Mouse (Mus musculus) lung, embryonic 16.5 days (tissue): Measurements from ENCODE around the gene Mcm10. TPM values are rescaled to one million over a fixed set of nuclear protein-coding genes. Genes with fewer than 3 reads are reported as not detected.

Experiments
- ATAC-seq: fragments of 200-750 bp; cut with Nextera tagmentation; 2 replicates; pipeline ENCODE4 v1.8.0; 2017; ENCODE audit warnings: low read depth, mild to moderate bottlenecking, moderate library complexity
- H3K27ac ChIP-seq: fragments of 300-500 bp; sonication (generic); 2 replicates; pipeline ENCODE4 v1.5.1; 2014; ENCODE audit warnings: mild to moderate bottlenecking, control low read depth, low read length
- H3K27me3 ChIP-seq: fragments of 300-500 bp; sonication (generic); 2 replicates; pipeline ENCODE4 v1.6.1; 2014; ENCODE audit warnings: low read depth, low read length, mixed read lengths; ENCODE audit not compliant: control insufficient read depth, insufficient read depth
- H3K36me3 ChIP-seq: fragments of 300-500 bp; sonication (generic); 2 replicates; pipeline ENCODE4 v1.6.1; 2014; ENCODE audit warnings: low read length; ENCODE audit not compliant: control insufficient read depth, insufficient read depth
- H3K4me1 ChIP-seq: fragments of 300-500 bp; sonication (generic); replicated peaks from 2 replicates; pipeline ENCODE4 v1.6.1; 2014; ENCODE audit warnings: low read length, mixed read lengths; ENCODE audit not compliant: control insufficient read depth, insufficient read depth
- H3K4me2 ChIP-seq: fragments of 300-500 bp; sonication (generic); 2 replicates; pipeline ENCODE4 v1.6.1; 2014; ENCODE audit warnings: low read depth, low read length, control low read depth
- H3K4me3 ChIP-seq: fragments of 300-500 bp; sonication (generic); 2 replicates; pipeline ENCODE4 v1.5.1; 2014; ENCODE audit warnings: mild to moderate bottlenecking, low read length, control low read depth
- H3K9ac ChIP-seq: fragments of 300-500 bp; sonication (generic); 2 replicates; pipeline ENCODE4 v1.6.1; 2014; ENCODE audit warnings: low read length, control low read depth
- H3K9me3 ChIP-seq: fragments of 300-500 bp; sonication (generic); 2 replicates; pipeline ENCODE4 v1.6.1; 2016; ENCODE audit warnings: low read length; ENCODE audit not compliant: control insufficient read depth
- WGBS: fragments of 180-500 bp; shearing (Covaris S2); extraction: QIAGEN DNeasy Blood & Tissue Kit; methylation state at CpG from one replicate; pipeline ENCODE4 v1.1.7; 2014; 5-methylcytosine and 5-hydroxymethylcytosine counted together
- polyA plus RNA-seq: library from polyadenylated mRNA; unstranded; fragments of >200 nt; fragmentation: Nextera tagmentation; extraction: Ambion mirVana; gene quantifications from 2 replicates; pipeline ENCODE4 v1.2.1, GENCODE M21; 2015

The Mcm10 gene
- polyA plus RNA-seq, 1 experiment from 2014 or later: 36.4 TPM

DNA sequence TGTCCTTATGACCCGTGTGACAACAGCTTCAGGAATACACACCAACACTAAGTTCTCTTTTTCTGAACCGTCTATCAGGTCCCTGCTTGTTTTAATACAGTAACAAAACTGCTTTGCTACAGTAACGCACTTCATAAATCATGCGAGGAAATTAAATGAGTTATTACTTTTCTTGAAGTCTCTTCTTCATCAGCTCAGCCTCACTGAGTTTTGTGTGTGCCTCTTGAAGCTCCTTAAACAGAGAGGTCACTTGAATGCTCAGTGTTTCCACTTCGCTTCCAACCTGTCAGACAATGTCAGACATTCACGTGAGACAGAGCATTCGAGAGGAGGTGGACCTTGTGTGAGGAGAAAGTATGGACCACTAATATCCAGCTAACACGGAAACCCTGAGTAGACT, 22.2 kb upstream of the Mcm10 start:
- Histone ChIP-seq H3K36me3 (no peaks in the 10 kb centered on the region), H3K27ac (no peak overlapping the region), H3K4me2 (no peak overlapping the region), H3K4me3 (no peak overlapping the region), H3K9ac (no peak overlapping the region), H3K27me3 (no peaks in the 10 kb centered on the region), H3K4me1 (peaks cover 7% of the 10 kb centered on the region; the same call in 1 of the 2 replicates), H3K9me3 (no peaks in the 10 kb centered on the region)
- 64% methylated on average over 8 of the region's 8 CpGs for WGBS
- ATAC-seq: no peak

DNA sequence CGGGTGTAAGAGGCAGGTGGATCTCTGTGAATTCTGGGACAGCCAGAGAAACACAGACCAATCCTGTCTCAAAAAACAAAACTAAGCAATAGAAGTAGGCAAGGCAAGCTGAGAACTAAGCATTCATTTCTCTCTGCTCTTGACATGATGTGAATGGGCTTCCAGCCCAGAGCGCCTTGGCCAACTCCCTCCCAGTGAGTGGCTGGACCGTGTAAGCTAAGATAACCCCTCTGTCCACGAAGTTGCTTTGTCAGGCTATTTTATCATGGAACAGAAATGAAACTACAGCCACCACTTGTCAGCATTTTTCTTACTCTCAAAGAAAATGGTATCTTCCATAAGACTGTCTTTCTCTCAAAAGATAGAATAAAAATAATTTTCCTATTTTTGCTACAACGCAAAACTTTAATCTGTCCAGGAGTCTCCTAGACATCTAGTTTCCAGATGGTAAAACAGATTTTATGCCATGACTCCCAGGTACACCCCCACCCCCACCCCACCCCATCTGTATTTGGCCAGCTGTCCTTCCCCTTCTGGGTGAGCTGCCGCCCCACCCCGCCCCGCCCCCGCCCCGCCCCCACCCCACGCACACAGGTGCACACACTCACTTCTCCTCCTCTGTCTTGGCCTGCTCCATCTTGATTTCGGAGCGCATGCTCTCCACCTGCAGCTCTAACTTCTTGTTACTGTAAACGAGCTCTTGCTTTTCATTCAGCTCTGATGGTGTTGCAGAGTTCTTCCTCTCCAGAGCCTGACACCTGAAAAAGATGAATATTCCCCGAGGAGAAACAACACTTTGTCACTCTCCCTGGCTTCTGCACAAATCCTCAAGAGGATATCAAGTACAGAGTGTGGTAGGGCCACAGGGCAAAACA, 21.2 kb upstream of the Mcm10 start:
- Histone ChIP-seq H3K9ac (no peak overlapping the region), H3K4me3 (no peak overlapping the region), H3K27ac (no peak overlapping the region), H3K4me1 (peaks cover 5% of the 10 kb centered on the region; the same call in 1 of the 2 replicates), H3K9me3 (no peaks in the 10 kb centered on the region), H3K4me2 (no peak overlapping the region), H3K36me3 (no peaks in the 10 kb centered on the region), H3K27me3 (no peaks in the 10 kb centered on the region)
- peak; percentile 40; the same call in 1 of the 2 replicates for ATAC-seq
- 39% methylated on average over 15 of the region's 15 CpGs for WGBS

DNA sequence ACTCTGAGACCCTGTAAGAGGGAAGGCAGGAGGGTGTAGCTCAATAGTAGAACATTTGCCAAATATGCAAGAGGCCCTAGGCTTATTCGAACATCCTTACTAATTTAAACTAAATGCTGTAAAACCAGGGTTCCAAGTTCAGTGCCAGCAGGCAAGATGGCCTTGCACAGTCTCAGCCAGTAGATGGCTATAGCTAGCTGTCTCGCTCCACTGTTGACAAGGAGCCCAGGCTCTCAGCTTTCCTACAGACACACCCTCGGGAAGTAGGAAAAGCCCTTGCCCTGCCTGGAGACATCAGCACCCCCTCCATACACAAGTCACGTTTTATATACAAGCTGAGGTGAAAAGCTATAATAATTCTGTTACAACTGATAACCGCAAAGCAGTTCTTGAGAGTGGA, 20.1 kb upstream of the Mcm10 start:
- 60% methylated on average over 5 of the region's 5 CpGs for WGBS
- H3K27me3 ChIP-seq: no peaks in the 10 kb centered on the region
- peaks cover 2% of the 10 kb centered on the region; the same call in 1 of the 2 replicates for H3K4me1 ChIP-seq
- H3K4me2 ChIP-seq: no peak overlapping the region
- no peak overlapping the region for H3K27ac ChIP-seq
- no peak for ATAC-seq
- no peak overlapping the region for H3K4me3 ChIP-seq
- no peak overlapping the region for H3K9ac ChIP-seq
- no peaks in the 10 kb centered on the region for H3K9me3 ChIP-seq
- H3K36me3 ChIP-seq: no peaks in the 10 kb centered on the region

DNA sequence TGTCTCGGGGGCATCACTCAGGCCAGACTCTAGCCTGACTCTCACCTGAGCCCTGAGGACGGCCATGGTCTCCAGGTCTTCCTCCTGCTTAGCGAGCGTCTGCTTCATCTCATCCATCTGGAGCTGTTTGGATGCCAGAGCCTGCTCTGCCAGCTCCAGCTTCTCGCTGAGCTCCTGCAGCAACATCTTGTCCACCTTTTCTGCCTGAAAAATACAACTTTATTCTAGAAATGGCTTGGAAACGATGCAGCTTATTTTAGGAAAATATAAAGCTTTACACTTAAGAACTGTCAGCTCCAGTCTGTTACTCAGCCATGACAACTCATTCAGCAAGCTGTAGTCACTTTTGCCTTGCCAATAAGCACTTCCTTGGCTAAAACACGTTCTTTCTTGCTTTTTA, 18.6 kb upstream of the Mcm10 start:
- no peaks in the 10 kb centered on the region for H3K27me3 ChIP-seq
- H3K4me3 ChIP-seq: no peak overlapping the region
- ATAC-seq: no peak
- no peak overlapping the region for H3K4me2 ChIP-seq
- WGBS: 76% methylated on average over 7 of the region's 7 CpGs
- no peak overlapping the region for H3K9ac ChIP-seq
- no peaks in the 10 kb centered on the region for H3K4me1 ChIP-seq
- H3K36me3 ChIP-seq: no peaks in the 10 kb centered on the region
- H3K9me3 ChIP-seq: no peaks in the 10 kb centered on the region
- H3K27ac ChIP-seq: no peak overlapping the region

DNA sequence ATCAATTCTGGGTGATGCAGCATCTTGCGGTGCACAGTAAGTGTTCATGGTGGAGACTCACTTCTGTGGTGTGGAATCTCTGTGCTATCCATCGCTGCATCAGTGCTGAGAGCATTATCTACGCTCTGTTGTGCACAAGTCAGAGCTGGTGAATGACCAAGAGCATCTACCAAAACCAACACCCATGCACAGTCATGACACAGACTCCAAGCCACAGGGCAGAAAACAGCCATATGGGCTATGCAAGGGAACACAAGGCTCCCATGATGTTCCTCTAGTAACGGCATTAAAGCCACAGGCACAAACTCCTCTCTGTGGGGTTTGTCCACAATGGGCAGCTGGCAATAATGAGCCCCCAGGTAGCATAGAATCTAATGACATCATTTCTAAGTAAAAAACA, 17.2 kb upstream of the Mcm10 start:
- no peaks in the 10 kb centered on the region for H3K27me3 ChIP-seq
- H3K4me1 ChIP-seq: no peaks in the 10 kb centered on the region
- no peak overlapping the region for H3K4me3 ChIP-seq
- no peaks in the 10 kb centered on the region for H3K9me3 ChIP-seq
- no peaks in the 10 kb centered on the region for H3K36me3 ChIP-seq
- WGBS: 89% methylated on average over 4 of the region's 4 CpGs
- no peak overlapping the region for H3K4me2 ChIP-seq
- no peak overlapping the region for H3K9ac ChIP-seq
- no peak for ATAC-seq
- H3K27ac ChIP-seq: no peak overlapping the region

DNA sequence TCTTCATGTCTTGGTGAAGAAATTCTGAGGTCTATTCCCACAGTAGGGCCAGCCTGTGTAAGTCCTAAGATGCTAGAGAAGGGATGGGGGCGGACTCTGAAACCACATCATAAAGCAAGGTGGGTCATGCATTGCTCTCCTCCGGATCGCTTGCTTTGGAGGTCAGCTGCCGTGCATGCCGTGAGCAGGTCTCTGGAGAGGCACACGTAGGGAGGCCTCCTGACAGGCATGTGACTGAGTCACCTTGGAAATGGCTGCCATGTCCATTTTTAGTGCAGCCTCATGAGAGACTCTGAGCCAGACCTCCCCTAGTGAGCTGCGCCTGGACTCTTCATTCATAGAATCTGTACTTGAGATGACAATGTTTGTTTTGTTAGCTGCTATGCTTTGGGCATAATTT, 15.5 kb upstream of the Mcm10 start:
- Histone ChIP-seq H3K27me3 (no peaks in the 10 kb centered on the region), H3K4me3 (no peak overlapping the region), H3K4me2 (no peak overlapping the region), H3K36me3 (no peaks in the 10 kb centered on the region), H3K9me3 (no peaks in the 10 kb centered on the region), H3K27ac (no peak overlapping the region), H3K4me1 (peaks cover 2% of the 10 kb centered on the region; the same call in 1 of the 2 replicates), H3K9ac (no peak overlapping the region)
- no peak for ATAC-seq
- 80% methylated on average over 7 of the region's 7 CpGs for WGBS

DNA sequence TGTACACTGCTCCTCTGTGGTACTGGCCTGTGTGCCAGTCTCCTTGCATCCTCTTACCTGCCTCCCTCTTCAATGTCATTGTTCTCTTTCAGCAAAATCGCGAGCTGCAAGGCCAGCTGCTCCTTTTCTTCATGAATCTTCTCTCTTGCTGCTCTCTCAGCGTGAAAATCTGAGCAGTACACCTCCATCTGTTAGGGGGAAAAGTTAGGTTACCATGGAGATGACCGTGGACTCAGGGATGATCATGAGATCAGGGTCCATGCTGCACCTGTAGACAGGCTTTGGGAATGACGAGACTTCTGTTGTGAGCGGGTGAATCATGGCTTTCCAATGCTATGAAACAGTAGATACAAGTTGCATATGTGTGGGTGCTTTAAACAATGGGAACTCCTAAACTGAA, 14.5 kb upstream of the Mcm10 start:
- H3K4me1 ChIP-seq: peaks cover 2% of the 10 kb centered on the region; the same call in 1 of the 2 replicates
- no peak overlapping the region for H3K4me3 ChIP-seq
- WGBS: 73% methylated on average over 6 of the region's 6 CpGs
- no peak overlapping the region for H3K9ac ChIP-seq
- H3K4me2 ChIP-seq: no peak overlapping the region
- H3K36me3 ChIP-seq: no peaks in the 10 kb centered on the region
- H3K27me3 ChIP-seq: no peaks in the 10 kb centered on the region
- no peaks in the 10 kb centered on the region for H3K9me3 ChIP-seq
- no peak overlapping the region for H3K27ac ChIP-seq
- no peak for ATAC-seq

DNA sequence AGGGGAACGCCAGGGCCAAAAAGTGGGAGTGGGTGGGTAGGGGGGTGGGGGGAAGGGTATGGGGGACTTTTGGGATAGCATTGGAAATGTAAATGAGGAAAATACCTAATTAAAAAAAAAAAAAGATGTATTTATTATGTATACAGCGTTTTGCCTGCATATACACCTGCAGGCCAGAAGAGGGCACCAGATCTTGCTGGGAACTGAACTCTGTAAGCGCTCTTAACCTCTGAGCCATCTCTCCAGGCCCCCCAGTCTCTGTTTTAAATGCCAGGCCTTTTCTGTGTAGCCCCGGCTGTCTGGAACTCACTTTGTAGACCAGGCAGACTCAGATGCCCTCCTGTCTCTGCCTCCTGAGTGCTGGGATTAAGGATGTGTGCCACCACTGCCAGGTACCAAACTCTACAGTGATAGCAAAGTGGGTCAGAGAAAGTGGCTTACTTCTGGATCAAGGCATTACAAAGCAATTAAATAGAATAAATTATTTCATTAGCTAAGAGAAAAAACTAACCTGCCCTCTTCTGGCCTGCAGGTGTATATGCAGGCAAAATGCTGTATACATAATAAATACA, 12.7 kb upstream of the Mcm10 start:
- no peak for ATAC-seq
- H3K4me2 ChIP-seq: no peak overlapping the region
- H3K27ac ChIP-seq: no peak overlapping the region
- no peak overlapping the region for H3K4me3 ChIP-seq
- no peak overlapping the region for H3K9ac ChIP-seq
- H3K9me3 ChIP-seq: no peaks in the 10 kb centered on the region
- H3K27me3 ChIP-seq: no peaks in the 10 kb centered on the region
- no peaks in the 10 kb centered on the region for H3K36me3 ChIP-seq
- H3K4me1 ChIP-seq: peaks cover 2% of the 10 kb centered on the region; the same call in 1 of the 2 replicates
- WGBS: 49% methylated on average over 3 of the region's 4 CpGs

DNA sequence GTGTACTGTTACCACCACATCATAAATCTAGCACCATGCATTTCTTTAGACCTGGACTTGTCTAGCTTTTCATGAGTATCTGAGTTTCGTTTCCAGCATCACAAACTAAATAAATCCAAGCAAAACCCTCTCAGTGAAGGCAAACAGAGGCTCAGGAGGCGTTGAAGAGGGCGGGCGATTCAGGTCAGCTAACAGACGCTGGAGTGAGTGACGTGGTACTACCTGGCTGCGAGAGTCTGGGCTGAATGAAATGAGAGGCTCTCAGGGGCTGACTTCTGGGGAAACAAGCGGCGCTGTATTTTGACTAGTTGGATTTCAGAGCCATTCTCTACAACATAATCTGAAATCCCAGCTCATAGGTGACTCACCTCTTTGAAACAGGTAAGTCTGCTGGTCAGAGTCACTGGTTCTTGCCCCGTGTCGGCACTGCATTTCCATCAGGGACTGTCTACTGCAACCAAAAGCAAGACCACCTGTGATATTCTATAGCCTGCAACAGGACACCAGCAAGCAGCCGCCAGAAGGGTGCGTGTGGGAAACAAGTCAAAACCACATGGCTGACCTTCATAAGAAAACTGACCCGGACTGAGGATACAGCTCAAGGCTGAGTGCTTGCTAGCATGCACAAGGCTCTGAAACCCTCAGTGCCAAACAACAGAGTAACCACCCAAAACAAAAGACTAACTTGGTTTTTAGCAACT, 11.3 kb upstream of the Mcm10 start:
- 54% methylated on average over 14 of the region's 14 CpGs for WGBS
- no peak overlapping the region for H3K4me2 ChIP-seq
- H3K27ac ChIP-seq: no peak overlapping the region
- H3K27me3 ChIP-seq: no peaks in the 10 kb centered on the region
- H3K4me3 ChIP-seq: no peak overlapping the region
- no peaks in the 10 kb centered on the region for H3K36me3 ChIP-seq
- ATAC-seq: peak; percentile 82; the same call in 1 of the 2 replicates
- H3K9me3 ChIP-seq: no peaks in the 10 kb centered on the region
- H3K9ac ChIP-seq: no peak overlapping the region
- peaks cover 2% of the 10 kb centered on the region; the same call in 1 of the 2 replicates for H3K4me1 ChIP-seq
